Mouse (Mus musculus) CH12.LX (cell line): ENCODE data around the gene AC131692.1. TPM values are rescaled to one million over a fixed set of nuclear protein-coding genes. Genes with fewer than 3 reads are reported as not detected.
A peak's percentile ranks its signal among the peaks of the same experiment; 100 is the strongest.

ENCODE experiments used
- DNase-seq: peaks from one replicate; pipeline ENCODE4 v3.0.0-alpha.2; 2013; ENCODE audit errors: extremely low read depth
- H3K27ac ChIP-seq: 2 replicates; pipeline ENCODE4 v1.5.1; 2012; ENCODE audit warnings: low read depth, mild to moderate bottlenecking, control low read depth, moderate library complexity; ENCODE audit not compliant: insufficient read depth
- H3K27me3 ChIP-seq: replicated peaks from 2 replicates; pipeline ENCODE3; 2012; ENCODE audit warnings: inconsistent platforms
- H3K36me3 ChIP-seq, 2 experiments: replicated peaks in 1 of 2; 2 replicates each; pipeline versions ENCODE3 to v1.6.1; 2012; ENCODE audit warnings: inconsistent platforms in 1 of 2, low read length in 1 of 2, mild to moderate bottlenecking in 1 of 2, mixed read lengths in 1 of 2, moderate library complexity in 1 of 2; ENCODE audit not compliant: control insufficient read depth in 1 of 2, insufficient read depth in 1 of 2
- H3K4me1 ChIP-seq, 2 experiments: 2 replicates each; pipeline ENCODE4 v1.6.1; 2012; ENCODE audit warnings: inconsistent platforms in 1 of 2, moderate library complexity in 1 of 2; ENCODE audit not compliant: insufficient read depth in 2 of 2, control insufficient read depth in 1 of 2
- H3K4me2 ChIP-seq: 2 replicates; pipeline ENCODE4 v1.6.1; 2012; ENCODE audit warnings: low read depth, mild to moderate bottlenecking, control low read depth; ENCODE audit not compliant: poor library complexity, insufficient read depth, severe bottlenecking
- H3K4me3 ChIP-seq, 3 experiments: fragments of 150-350 bp in 1 of 3; sonication (generic) in 1 of 3; replicated peaks in 1 of 3; 2 replicates each; pipeline versions ENCODE3 to v1.5.1; 2011 to 2012; ENCODE audit warnings: low read depth in 2 of 3, low read length in 2 of 3, mild to moderate bottlenecking in 2 of 3, moderate library complexity in 2 of 3, control low read depth in 1 of 3, improper control_type of control experiment in 1 of 3, inconsistent platforms in 1 of 3, mixed read lengths in 1 of 3; ENCODE audit not compliant: poor library complexity in 1 of 3
- H3K79me2 ChIP-seq: replicated peaks from 2 replicates; pipeline ENCODE4 v1.6.1; 2012; ENCODE audit warnings: mild to moderate bottlenecking, moderate library complexity; ENCODE audit not compliant: control insufficient read depth, poor library complexity, insufficient read depth, severe bottlenecking; ENCODE audit errors: extremely low read depth
- H3K9ac ChIP-seq: 2 replicates; pipeline ENCODE4 v1.6.1; 2012; ENCODE audit warnings: low read depth, mild to moderate bottlenecking, control low read depth, moderate library complexity; ENCODE audit not compliant: insufficient read depth
- H3K9me3 ChIP-seq: replicated peaks from 2 replicates; pipeline ENCODE3; 2012; ENCODE audit warnings: low read length, inconsistent platforms, mixed read lengths
- BHLHE40 ChIP-seq: IDR thresholded peaks from 2 replicates; pipeline ENCODE4 v1.6.1; 2011; ENCODE audit warnings: mild to moderate bottlenecking, low read depth, low read length, improper control_type of control experiment
- CHD1 ChIP-seq: IDR thresholded peaks from 2 replicates; pipeline ENCODE4 v1.6.1; 2012; ENCODE audit warnings: low read depth, low read length, improper control_type of control experiment, inconsistent platforms
- CHD2 ChIP-seq: IDR thresholded peaks from 2 replicates; pipeline ENCODE4 v1.6.1; 2011; ENCODE audit warnings: low read length, improper control_type of control experiment
- ELF1 ChIP-seq: IDR thresholded peaks from 2 replicates; pipeline ENCODE4 v1.6.1; 2014; ENCODE audit warnings: low read depth, mild to moderate bottlenecking, inconsistent platforms, low read length, improper control_type of control experiment
- ETS1 ChIP-seq: conservative IDR thresholded peaks from 2 replicates; pipeline ENCODE4 v1.6.1; 2012; ENCODE audit warnings: low read depth, mild to moderate bottlenecking, inconsistent platforms, low read length, improper control_type of control experiment, moderate library complexity
- GABPA ChIP-seq: IDR thresholded peaks from 2 replicates; pipeline ENCODE4 v1.6.1; 2012; ENCODE audit warnings: low read depth, low read length, improper control_type of control experiment, inconsistent platforms; ENCODE audit not compliant: insufficient replicate concordance
- HCFC1 ChIP-seq: IDR thresholded peaks from 2 replicates; pipeline ENCODE4 v1.6.1; 2012; ENCODE audit warnings: low read depth, mild to moderate bottlenecking, inconsistent platforms, low read length, improper control_type of control experiment
- KAT2A ChIP-seq: IDR thresholded peaks from 2 replicates; pipeline ENCODE4 v1.6.1; 2012; ENCODE audit warnings: low read length, improper control_type of control experiment, inconsistent platforms; ENCODE audit not compliant: insufficient replicate concordance
- MAZ ChIP-seq: IDR thresholded peaks from 2 replicates; pipeline ENCODE4 v1.6.1; 2012; ENCODE audit warnings: low read depth, mild to moderate bottlenecking, inconsistent platforms, low read length, improper control_type of control experiment, moderate library complexity
- MEF2A ChIP-seq: IDR thresholded peaks from 2 replicates; pipeline ENCODE4 v1.6.1; 2014; ENCODE audit warnings: low read depth, mild to moderate bottlenecking, inconsistent platforms, low read length, improper control_type of control experiment, borderline replicate concordance
- POLR2A ChIP-seq: IDR thresholded peaks from 2 replicates; pipeline ENCODE4 v1.6.1; 2011; ENCODE audit warnings: low read depth, mild to moderate bottlenecking, improper control_type of control experiment, low read length
- SMC3 ChIP-seq: IDR thresholded peaks from 2 replicates; pipeline ENCODE4 v1.6.1; 2011; ENCODE audit warnings: low read depth, low read length, improper control_type of control experiment
- UBTF ChIP-seq: IDR thresholded peaks from 2 replicates; pipeline ENCODE4 v1.6.1; 2012; ENCODE audit warnings: low read depth, mild to moderate bottlenecking, inconsistent platforms, low read length, improper control_type of control experiment, moderate library complexity
- USF1 ChIP-seq: IDR thresholded peaks from 2 replicates; pipeline ENCODE4 v1.6.1; 2014; ENCODE audit warnings: low read depth, mild to moderate bottlenecking, inconsistent platforms, low read length, improper control_type of control experiment
- ZNF384 ChIP-seq: IDR thresholded peaks from 2 replicates; pipeline ENCODE4 v1.6.1; 2012; ENCODE audit warnings: low read depth, low read length, improper control_type of control experiment, inconsistent platforms
- dilution Hi-C: fragments of 300-500 bp; cut with MboI; formaldehyde crosslinking; loops from 2 replicates; pipeline ENCODE4 v1.14.3; 2020; ENCODE audit warnings: low sequenced_read_pairs; ENCODE audit not compliant: extremely low pct_unique_long_range_greater_than_20kb, extremely low pct_ligation_motif_present
- in situ Hi-C: fragments of 300-500 bp; cut with MboI; formaldehyde crosslinking; loops from 3 replicates; pipeline ENCODE4 v1.14.3; 2019; ENCODE audit warnings: low sequenced_read_pairs, low pct_ligation_motif_present, low pct_unique_long_range_greater_than_20kb, mixed read lengths
- polyA plus RNA-seq: library from polyadenylated mRNA; unstranded; fragments of >175 nt; gene quantifications from 2 replicates; pipeline ENCODE4 v1.2.1, GENCODE M21; 2012; ENCODE audit warnings: low read depth; ENCODE audit not compliant: insufficient read length
- total RNA-seq, 2 experiments: library from RNA; depleted of rRNA; stranded (reverse); fragments of 300-350 nt in 1 of 2; fragments of >200 nt in 1 of 2; gene quantifications; 2 replicates each; pipeline ENCODE4 v1.2.3; 2012 to 2014

Gene AC131692.1
- total and polyA plus RNA-seq, 3 experiments, result 0.74 to 4.7 (median 0.81) TPM

GRCm38 (mm10) chr19:6116113-6116850 lies 22.1 kb downstream of the AC131692.1 start:
- in situ Hi-C loops, result no loop called here

GRCm38 (mm10) chr19:6117346-6117985 lies 23.2 kb downstream of the AC131692.1 start:
- Histone ChIP-seq H3K79me2 (peaks cover 14% of the 10 kb centered on the region), H3K36me3 (peaks cover 36 to 72% of the 10 kb centered on the region in 2 experiments), H3K27ac (peak overlapping the region; percentile 94)
- TF ChIP-seq MAZ (no peak), ELF1 (0 out of 2 replicates have a peak, but pooled peaks have one; percentile 15), USF1 (no peak), GABPA (no peak)
- TF ChIP-seq, all 38 proteins: peak for 1
- Histone ChIP-seq H3K9me3 (no peaks in the 10 kb centered on the region), H3K9ac (peak overlapping the region; percentile 74), H3K4me1 (peaks cover 11 to 43% of the 10 kb centered on the region in 2 experiments; a peak in 3 of 4 replicates), H3K27me3 (no peaks in the 10 kb centered on the region), H3K4me2 (peak overlapping the region; percentile 70), H3K4me3 (peak overlapping the region; percentile 78 to 90 (median 84))
- dilution Hi-C loops, result no loop called here
- no peak for DNase-seq
- in situ Hi-C loops, result no loop called here

More at GRCm38 (mm10) chr19:6116113-6116850, 22.1 kb downstream of the AC131692.1 start:
- DNase-seq, result no peak
- Histone ChIP-seq H3K27ac (no peak overlapping the region), H3K27me3 (no peaks in the 10 kb centered on the region), H3K4me3 (no peak overlapping the region), H3K79me2 (peaks cover 14% of the 10 kb centered on the region), H3K9ac (peak overlapping the region; percentile 74; the same call in 1 of the 2 replicates), H3K4me1 (peaks cover 11 to 46% of the 10 kb centered on the region in 2 experiments; a peak in 3 of 4 replicates), H3K4me2 (peak overlapping the region; percentile 70; the same call in 1 of the 2 replicates), H3K36me3 (peaks cover 32 to 72% of the 10 kb centered on the region in 2 experiments), H3K9me3 (no peaks in the 10 kb centered on the region)
- dilution Hi-C loops, result no loop called here
- TF ChIP-seq ETS1, result no peak
- TF ChIP-seq MEF2A, result no peak
- no peak for TF ChIP-seq CHD1
- no peak for TF ChIP-seq ZNF384
- no peak for TF ChIP-seq KAT2A
- no peak for TF ChIP-seq BHLHE40
- no peak for TF ChIP-seq CHD2
- no peak for TF ChIP-seq POLR2A
- TF ChIP-seq HCFC1, result no peak
- no peak for TF ChIP-seq SMC3
- no peak for TF ChIP-seq UBTF
